Mouse (Mus musculus): ENCODE results near the gene Tmem139. TPM values are rescaled to one million over a fixed set of nuclear protein-coding genes. Genes with fewer than 3 reads are reported as not detected.

The Tmem139 gene
- not detected in 2 replicates for polyA plus RNA-seq (2012; ENCODE audit: low replicate concordance)

GRCm38 (mm10) chr6:42261524-42262170 lies at the start of gene Tmem139:
TSS of gene Tmem139 (plus strand) at chr6:42261970.

GRCm38 (mm10) chr6:42215028-42215427 lies 46.7 kb upstream of the Tmem139 start, which contains the start of gene Tas2r144:
TSS of gene Tas2r144 (plus strand) at chr6:42215328.

GRCm38 (mm10) chr6:42245711-42246353 lies 15.9 kb upstream of the Tmem139 start, which contains the start of gene Gstk1:
TSS of gene Gstk1 (plus strand) at chr6:42245935.

GRCm38 (mm10) chr6:42264626-42265312 lies 3.0 kb downstream of the Tmem139 start, which contains the start of gene Casp2:
TSS of gene Casp2 (plus strand) at chr6:42264985.

GRCm38 (mm10) chr6:42286448-42286847 lies 24.7 kb downstream of the Tmem139 start, which contains the start of gene Clcn1:
TSS of gene Clcn1 (plus strand) at chr6:42286685.

Other genes with a start within 250 kb of the Tmem139 start
- gene Sva, start 223.6 kb upstream of the Tmem139 start, polyA plus RNA-seq (2012; ENCODE audit: low replicate concordance), result not detected in 2 replicates
- not detected in 2 replicates for gene Tas2r139, start 121.0 kb upstream of the Tmem139 start, polyA plus RNA-seq (2012; ENCODE audit: low replicate concordance)
- gene Tas2r144, start 46.6 kb upstream of the Tmem139 start, polyA plus RNA-seq (2012; ENCODE audit: low replicate concordance), result not detected in 2 replicates
- gene Gstk1, start 16.0 kb upstream of the Tmem139 start, polyA plus RNA-seq (2012; ENCODE audit: low replicate concordance), result 1.2 and 1.4 TPM in 2 replicates
- gene Casp2, start 3.0 kb downstream of the Tmem139 start, polyA plus RNA-seq (2012; ENCODE audit: low replicate concordance), result 6.6 and 6.8 TPM in 2 replicates
- 0.17 TPM in 1 of 2 replicates, not detected in the other for gene Clcn1, start 24.7 kb downstream of the Tmem139 start, polyA plus RNA-seq (2012; ENCODE audit: low replicate concordance)
- 0.03 and 0.10 TPM in 2 replicates for gene Fam131b, start 62.7 kb downstream of the Tmem139 start, polyA plus RNA-seq (2012; ENCODE audit: low replicate concordance)
- gene Zyx, start 87.7 kb downstream of the Tmem139 start, polyA plus RNA-seq (2012; ENCODE audit: low replicate concordance), result 993 and 3,641 TPM in 2 replicates
- 0.04 TPM in 1 of 2 replicates, not detected in the other for gene Epha1, start 111.3 kb downstream of the Tmem139 start, polyA plus RNA-seq (2012; ENCODE audit: low replicate concordance)
- gene Tas2r143, start 138.3 kb downstream of the Tmem139 start, polyA plus RNA-seq (2012; ENCODE audit: low replicate concordance), result not detected in 2 replicates
- not detected in 2 replicates for gene Tas2r135, start 143.5 kb downstream of the Tmem139 start, polyA plus RNA-seq (2012; ENCODE audit: low replicate concordance)
- not detected in 2 replicates for gene Tas2r126, start 172.6 kb downstream of the Tmem139 start, polyA plus RNA-seq (2012; ENCODE audit: low replicate concordance)
- not detected in 2 replicates for gene Olfr458, start 203.2 kb downstream of the Tmem139 start, polyA plus RNA-seq (2012; ENCODE audit: low replicate concordance)
- gene Olfr457, start 214.4 kb downstream of the Tmem139 start, polyA plus RNA-seq (2012; ENCODE audit: low replicate concordance), result not detected in 2 replicates
- gene Olfr456, start 225.2 kb downstream of the Tmem139 start, polyA plus RNA-seq (2012; ENCODE audit: low replicate concordance), result not detected in 2 replicates